Mouse (Mus musculus) heart, adult 8-10 months (tissue): ENCODE data around the gene Cst9. TPM values are rescaled to one million over a fixed set of nuclear protein-coding genes. Genes with fewer than 3 reads are reported as not detected.

Source experiments
- DNase-seq: peaks from one replicate; pipeline ENCODE4 v3.0.0; 2022; ENCODE audit warnings: low spot score
- total RNA-seq, 4 experiments: library from RNA; stranded (reverse); gene quantifications; 2 replicates each; pipeline ENCODE4 v1.2.4; 2022

Gene Cst9
- total RNA-seq, 4 experiments from 2014 or later: 0.54 to 1.1 (median 0.83) TPM

DNA sequence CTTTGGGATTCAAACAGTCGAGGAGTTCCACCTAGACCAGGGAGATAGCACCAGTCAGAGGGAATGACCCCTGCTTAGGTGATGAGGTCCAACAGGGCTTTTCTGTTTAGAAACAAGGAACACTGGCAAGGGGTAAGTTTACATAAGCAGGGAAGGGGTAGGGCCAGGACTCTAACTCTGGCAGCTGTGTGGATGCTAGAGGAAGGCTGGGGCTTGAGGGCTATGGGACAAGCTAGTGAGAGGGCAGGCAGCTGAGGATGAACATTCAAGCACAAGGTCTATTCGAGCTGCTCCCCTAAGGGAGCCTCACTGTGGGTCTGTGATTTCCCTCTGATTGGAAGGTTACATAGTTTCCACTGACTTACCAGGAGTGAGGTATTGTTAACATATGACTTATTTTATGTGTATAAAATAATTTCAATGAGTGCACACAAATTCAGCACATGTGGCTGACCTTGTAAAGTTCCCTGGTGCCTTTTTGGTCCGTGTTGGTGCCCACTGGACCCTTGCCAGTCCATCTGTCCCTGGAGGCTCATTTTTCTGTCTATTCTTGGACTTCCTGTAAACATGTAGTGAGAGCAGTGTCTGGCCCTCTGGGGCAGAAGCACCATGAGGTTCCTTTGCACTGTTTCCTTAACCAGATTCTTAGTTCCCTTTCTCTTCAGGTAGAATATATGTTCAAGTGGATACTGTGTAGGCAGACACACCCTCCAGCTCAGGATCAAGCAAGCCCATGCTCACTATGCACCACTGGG, 42.2 kb downstream of the Cst9 start:
- DNase-seq: peak; percentile 77

DNA sequence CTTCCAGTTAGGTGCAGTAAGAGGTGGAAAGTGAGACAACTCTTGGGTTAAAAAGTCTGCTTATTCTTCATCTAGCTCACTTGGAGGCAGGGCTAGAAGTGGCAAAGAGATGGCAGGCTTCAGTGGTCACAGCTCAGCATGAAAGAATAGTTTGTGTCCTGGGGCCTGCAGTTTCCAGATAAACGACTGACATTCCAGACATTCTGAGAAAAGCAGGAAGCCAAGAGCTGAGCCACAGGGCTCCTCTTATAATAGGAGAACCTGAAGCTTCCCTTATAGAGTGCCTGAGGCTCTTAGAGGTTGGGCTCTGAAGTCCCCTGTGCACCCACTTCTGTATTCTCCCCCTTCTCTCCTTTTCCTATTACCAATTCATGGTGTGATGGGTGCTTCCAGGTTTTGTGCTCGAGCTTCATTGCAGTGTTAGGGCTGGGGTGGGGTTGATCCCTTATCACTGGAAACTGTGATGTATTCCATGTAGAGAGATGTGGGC, 43.7 kb downstream of the Cst9 start:
- DNase-seq: no peak

DNA sequence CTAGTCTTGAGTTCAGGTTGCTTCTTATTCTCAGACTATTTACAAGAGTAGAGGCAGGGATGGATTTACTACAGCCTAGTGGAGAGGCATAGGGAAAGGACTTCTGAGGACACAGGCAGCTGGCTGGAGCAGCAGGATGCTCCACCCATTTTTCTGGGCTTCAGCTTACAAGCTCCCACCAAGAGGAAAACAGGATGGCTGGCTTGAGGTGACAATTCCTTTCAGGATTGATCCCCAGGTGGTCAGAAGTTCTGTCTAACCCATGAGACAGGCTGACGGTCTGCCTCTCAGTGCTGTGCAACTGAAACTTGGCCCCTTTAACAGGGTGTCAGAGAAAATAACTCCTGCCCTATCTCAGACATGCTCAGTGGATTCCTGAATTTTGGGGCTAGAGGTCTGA, 44.3 kb downstream of the Cst9 start:
- peak; percentile 74 for DNase-seq

DNA sequence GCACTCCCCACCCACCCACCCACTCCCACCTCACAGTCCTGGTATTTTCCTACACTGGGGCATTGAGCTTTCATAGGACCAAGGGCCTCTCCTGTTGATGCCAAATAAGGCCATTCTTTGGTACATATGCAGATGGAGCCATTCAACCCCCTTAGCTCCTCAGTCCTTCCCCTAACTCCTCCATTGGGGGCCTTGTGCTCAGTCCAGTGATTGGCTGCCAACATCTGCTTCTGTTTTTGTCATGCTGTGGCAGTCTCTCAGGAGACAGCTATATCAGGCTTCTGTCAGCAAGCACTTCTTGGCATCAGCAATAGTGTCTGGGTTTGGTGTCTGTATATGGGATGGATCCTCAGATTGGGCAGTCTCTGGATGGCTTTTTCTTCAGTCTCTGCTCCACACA, 49.8 kb downstream of the Cst9 start:
- no peak for DNase-seq

Other genes with a start within 250 kb of the Cst9 start
- 1 to 10 TPM; 5.6 to 9.1 (median 7.8) TPM for gene Nxt1, start 162.5 kb upstream of the Cst9 start, total RNA-seq
- gene Gzf1, start 154.1 kb upstream of the Cst9 start, total RNA-seq: 10 to 100 TPM; 26.2 to 34.0 (median 28.9) TPM
- gene Napb, start 102.7 kb upstream of the Cst9 start, total RNA-seq: 1 to 10 TPM; 1.3 to 2.2 (median 1.4) TPM
- gene Cstl1, start 84.8 kb upstream of the Cst9 start, total RNA-seq: not detected
- gene Cst11, start 63.6 kb upstream of the Cst9 start, total RNA-seq: not detected
- not detected for gene 8030411F24Rik, start 53.1 kb upstream of the Cst9 start, total RNA-seq
- gene Cst12, start 45.8 kb upstream of the Cst9 start, total RNA-seq: 1 to 10 TPM in 1 of 4 experiments, under 1 TPM in 1, not detected in 2; 0.53 to 1.1 TPM
- gene Cst8, start 36.4 kb upstream of the Cst9 start, total RNA-seq: not detected
- not detected for gene Cst13, start 15.1 kb upstream of the Cst9 start, total RNA-seq
- gene 9230104L09Rik, start 29.9 kb downstream of the Cst9 start, total RNA-seq: 1 to 10 TPM in 2 of 4 experiments, under 1 TPM in 2; 0.63 to 1.4 (median 0.89) TPM
- 1,000 to 10,000 TPM in 1 of 4 experiments, 100 to 1,000 TPM in 3; 949 to 1,042 (median 983) TPM for gene Cst3, start 40.5 kb downstream of the Cst9 start, total RNA-seq
- not detected for gene Gm1330, start 168.1 kb downstream of the Cst9 start, total RNA-seq
- gene Gm10750, start 182.1 kb downstream of the Cst9 start, total RNA-seq: not detected